Mouse (Mus musculus): ENCODE results near the gene Pbx4.

- TF ChIP-seq CTCF (IDR thresholded peaks at IDR 0.05; ENCODE audit: insufficient read depth, low read depth, low read length) (no peak), POLR2A (IDR thresholded peaks at IDR 0.05; ENCODE audit: insufficient read depth, low read depth, low read length) (no peak)
Observed at GRCm38 (mm10) chr8:69876097-69876496, 43.8 kb downstream of the Pbx4 start.

Data from olfactory bulb, adult 2 months (tissue).